ENCODE assay signal across 14 mouse cellular contexts in genomic region chr5:32035721-32036320, GRCm38 (mm10).
DNase-seq lines count a peak whose midpoint lies in the region; ATAC-seq and TF ChIP-seq lines count a peak whose summit lies in the region.
"Had no signal": no experiment of that assay in that cellular context is flagged by ENCODE, and none has a peak within 500 bp of the region (broad histone marks: within the 10 kb centered on the region; RNA-seq: fewer than 3 reads in every experiment).

No protein-coding gene starts in this region.

- H3K27me3 ChIP-seq in heart, postnatal 0 days (ENCODE audit: control insufficient read depth, insufficient read depth, low read length), result no peaks in the 10 kb centered on the region
- no peaks in the 10 kb centered on the region for H3K27me3 ChIP-seq in stomach, postnatal 0 days (ENCODE audit: control insufficient read depth, insufficient read depth, low read length)
- no peaks in the 10 kb centered on the region for H3K27me3 ChIP-seq in heart, embryonic 12.5 days (replicated peaks)
- H3K27me3 ChIP-seq: embryonic facial prominence, embryonic 13.5 days had no signal

- no peak overlapping the region for H3K27ac ChIP-seq in heart, postnatal 0 days (ENCODE audit: low read depth)
- H3K27ac ChIP-seq in stomach, postnatal 0 days (replicated peaks), result peak overlapping the region; percentile 73
- H3K27ac ChIP-seq in heart, embryonic 12.5 days (ENCODE audit: poor library complexity, severe bottlenecking), result no peak overlapping the region; the same call in 1 of the 2 replicates
- H3K27ac ChIP-seq: embryonic facial prominence, embryonic 13.5 days had no signal

- H3K36me3 ChIP-seq in heart, postnatal 0 days (replicated peaks; ENCODE audit: control insufficient read depth, insufficient read depth, low read length), result no peaks in the 10 kb centered on the region
- H3K36me3 ChIP-seq in stomach, postnatal 0 days (ENCODE audit: control insufficient read depth, insufficient read depth, low read length), result no peaks in the 10 kb centered on the region
- no peaks in the 10 kb centered on the region for H3K36me3 ChIP-seq in heart, embryonic 12.5 days
- H3K36me3 ChIP-seq: embryonic facial prominence, embryonic 13.5 days had no signal

- DNase-seq in heart, postnatal 0 days (ENCODE audit: low spot score), result peak; percentile 33
- no peak for DNase-seq in heart, postnatal 25 days (ENCODE audit: low spot score)
- DNase-seq in right cerebral cortex, adult 2 months (ENCODE audit: low spot score in 2 of 2), result peak; percentile 55 to 70
- DNase-seq in right cerebral cortex, postnatal 14 days, result no peak
- peak; percentile 49 to 78 for DNase-seq in left cerebral cortex, adult 9 months (ENCODE audit: low spot score in 2 of 2)
- DNase-seq in stomach, postnatal 0 days (ENCODE audit: low spot score), result no peak
- DNase-seq in adrenal gland, postnatal 10 days, result no peak
- DNase-seq: adrenal gland, adult 8-10 months; cerebellum, adult 18-20 months; heart, postnatal 4 days; kidney, adult 8-10 months; thymus, adult 18-20 months had no signal

- 48% methylated on average over 7 of the region's 7 CpGs for WGBS in heart, postnatal 0 days
- WGBS in stomach, postnatal 0 days, result 25% methylated on average over 7 of the region's 7 CpGs
- 51% methylated on average over 7 of the region's 7 CpGs for WGBS in heart, embryonic 12.5 days

- TF ChIP-seq EP300 in heart, postnatal 0 days (IDR thresholded peaks at IDR 0.05; ENCODE audit: low read depth), result no peak
- TF ChIP-seq EP300 in stomach, postnatal 0 days (optimal IDR thresholded peaks at IDR 0.05), result peak; percentile 29

- no peak for ATAC-seq in heart, postnatal 0 days (ENCODE audit: insufficient read depth, low read depth)
- peak; percentile 77 for ATAC-seq in stomach, postnatal 0 days (ENCODE audit: low FRiP score, low TSS enrichment)
- ATAC-seq in heart, embryonic 12.5 days (ENCODE audit: insufficient number of reproducible peaks, low FRiP score), result no peak

- intact Hi-C loops in heart, postnatal 25 days (cut with DNase I), result no loop called here

- peaks cover 15% of the 10 kb centered on the region; the same call in 1 of the 2 replicates for H3K4me1 ChIP-seq in heart, postnatal 0 days (ENCODE audit: control insufficient read depth, insufficient read depth)
- no peaks in the 10 kb centered on the region for H3K4me1 ChIP-seq in stomach, postnatal 0 days (replicated peaks; ENCODE audit: control insufficient read depth, insufficient read depth)
- peaks cover 30% of the 10 kb centered on the region for H3K4me1 ChIP-seq in heart, embryonic 12.5 days (replicated peaks)
- H3K4me1 ChIP-seq: embryonic facial prominence, embryonic 13.5 days had no signal

- H3K9ac ChIP-seq in heart, postnatal 0 days (replicated peaks; ENCODE audit: low read depth, low read length), result no peak overlapping the region
- H3K9ac ChIP-seq in stomach, postnatal 0 days (ENCODE audit: low read length), result no peak overlapping the region
- H3K9ac ChIP-seq in heart, embryonic 12.5 days, result no peak overlapping the region
- H3K9ac ChIP-seq: embryonic facial prominence, embryonic 13.5 days had no signal

- H3K4me2 ChIP-seq in heart, postnatal 0 days (ENCODE audit: low read depth, low read length), result no peak overlapping the region
- no peak overlapping the region for H3K4me2 ChIP-seq in stomach, postnatal 0 days (replicated peaks; ENCODE audit: low read depth)
- H3K4me2 ChIP-seq in heart, embryonic 12.5 days, result no peak overlapping the region
- H3K4me2 ChIP-seq: embryonic facial prominence, embryonic 13.5 days had no signal

- no peaks in the 10 kb centered on the region for H3K9me3 ChIP-seq in heart, postnatal 0 days (replicated peaks; ENCODE audit: control insufficient read depth, low read length)
- H3K9me3 ChIP-seq in stomach, postnatal 0 days (ENCODE audit: control insufficient read depth, low read length), result no peaks in the 10 kb centered on the region
- no peaks in the 10 kb centered on the region for H3K9me3 ChIP-seq in heart, embryonic 12.5 days (replicated peaks)
- H3K9me3 ChIP-seq: embryonic facial prominence, embryonic 13.5 days had no signal

- TF ChIP-seq CTCF in heart, postnatal 0 days (IDR thresholded peaks at IDR 0.05; ENCODE audit: low read depth), result no peak
- TF ChIP-seq CTCF in stomach, postnatal 0 days (IDR thresholded peaks at IDR 0.05; ENCODE audit: low read depth), result no peak

- H3K4me3 ChIP-seq in heart, postnatal 0 days (ENCODE audit: low read depth, low read length), result no peak overlapping the region
- H3K4me3 ChIP-seq in stomach, postnatal 0 days (ENCODE audit: low read depth, low read length), result no peak overlapping the region
- H3K4me3 ChIP-seq in heart, embryonic 12.5 days, result no peak overlapping the region
- H3K4me3 ChIP-seq: embryonic facial prominence, embryonic 13.5 days had no signal

Comparison
In these comparisons a context has a peak if more than half of its experiments do, and no peak if none do; other contexts are left out.
1. DNase-seq: peak in heart, postnatal 0 days (single experiment), right cerebral cortex, adult 2 months (2 of 2) and left cerebral cortex, adult 9 months (2 of 2); none in heart, postnatal 25 days (single experiment), right cerebral cortex, postnatal 14 days (single experiment), stomach, postnatal 0 days (single experiment) and adrenal gland, postnatal 10 days (single experiment).